In the genomic region with DNA sequence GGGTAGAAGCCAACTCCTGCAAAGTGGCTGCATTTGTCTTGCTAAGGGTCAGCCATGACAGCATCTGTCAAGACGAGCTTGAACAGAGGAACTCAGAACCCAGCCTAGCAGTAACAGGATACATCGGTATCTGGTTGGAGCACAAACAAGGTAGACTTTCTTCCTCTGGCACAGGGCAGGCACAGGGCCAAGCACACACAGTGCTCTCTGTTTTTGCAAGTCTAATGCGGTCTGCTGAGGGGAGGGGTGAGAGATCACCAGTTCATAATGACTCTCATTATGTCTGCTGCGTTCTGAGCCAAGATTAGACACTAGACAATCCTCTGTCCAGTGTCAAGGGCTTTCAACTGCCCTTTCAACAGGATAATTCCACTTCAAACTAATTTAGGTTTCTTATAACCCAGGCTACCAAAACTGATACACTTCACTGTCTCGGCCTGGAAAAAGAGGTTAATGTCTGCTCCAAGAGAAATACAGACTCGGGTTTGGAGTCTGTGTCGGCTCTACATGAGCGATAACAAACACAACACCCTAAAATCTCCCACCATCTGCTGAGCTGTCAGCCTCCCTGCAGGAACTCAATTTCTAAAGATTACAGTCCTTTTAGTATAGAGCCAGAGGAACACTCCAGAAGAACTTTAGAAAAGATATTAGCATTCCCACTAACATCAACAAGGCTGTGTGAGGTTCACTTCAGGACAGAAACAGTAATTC, we compare ENCODE assay signal across 8 mouse cellular contexts.
A peak's percentile ranks its signal among the peaks of the same experiment; 100 is the strongest.
DNase-seq lines count a peak whose midpoint lies in the region; ATAC-seq lines count a peak whose summit lies in the region.

No protein-coding gene starts in this region.

- WGBS in embryonic facial prominence, embryonic 14.5 days = 19% methylated on average over 8 of the region's 8 CpGs
- 9% methylated on average over 8 of the region's 8 CpGs for WGBS in heart, embryonic 11.5 days (ENCODE audit: insufficient replicate concordance)
- WGBS in kidney, embryonic 15.5 days = 14% methylated on average over 8 of the region's 8 CpGs
- WGBS in limb, embryonic 12.5 days = 38% methylated on average over 8 of the region's 8 CpGs

- H3K27me3 ChIP-seq in embryonic facial prominence, embryonic 14.5 days (replicated peaks; ENCODE audit: control insufficient read depth, insufficient read depth, low read length) = no peaks in the 10 kb centered on the region
- H3K27me3 ChIP-seq in heart, embryonic 11.5 days (ENCODE audit: control insufficient read depth, insufficient read depth, low read length) = no peaks in the 10 kb centered on the region; the same call in 1 of the 2 replicates
- no peaks in the 10 kb centered on the region for H3K27me3 ChIP-seq in kidney, embryonic 15.5 days
- no peaks in the 10 kb centered on the region for H3K27me3 ChIP-seq in limb, embryonic 12.5 days

- H3K36me3 ChIP-seq in embryonic facial prominence, embryonic 14.5 days (ENCODE audit: control insufficient read depth, insufficient read depth, low read length) = no peaks in the 10 kb centered on the region
- H3K36me3 ChIP-seq in heart, embryonic 11.5 days (ENCODE audit: control insufficient read depth, insufficient read depth, low read length) = peaks cover 3% of the 10 kb centered on the region; the same call in 1 of the 2 replicates
- H3K36me3 ChIP-seq in kidney, embryonic 15.5 days = peaks cover 4% of the 10 kb centered on the region; the same call in 1 of the 2 replicates
- 0 out of 2 replicates have a peak, but pooled peaks cover 5% of the 10 kb centered on the region for H3K36me3 ChIP-seq in limb, embryonic 12.5 days

- no peak overlapping the region; the same call in 1 of the 2 replicates for H3K4me2 ChIP-seq in embryonic facial prominence, embryonic 14.5 days (ENCODE audit: low read depth, low read length)
- H3K4me2 ChIP-seq in heart, embryonic 11.5 days = peak overlapping the region; percentile 49
- H3K4me2 ChIP-seq in kidney, embryonic 15.5 days = no peak overlapping the region
- 0 out of 2 replicates have a peak overlapping the region, but pooled peaks have one; percentile 6 for H3K4me2 ChIP-seq in limb, embryonic 12.5 days

- DNase-seq in cerebellum, adult 18-20 months = peak; percentile 62 to 63
- peak; percentile 90 for DNase-seq in embryonic facial prominence, embryonic 14.5 days (ENCODE audit: low spot score)
- DNase-seq in neural tube, embryonic 10.5 days (ENCODE audit: extremely low spot score, low spot score) = peak; percentile 17
- peak; percentile 27 for DNase-seq in yolk sac, embryonic 10.5 days (ENCODE audit: low spot score)

- ATAC-seq in embryonic facial prominence, embryonic 14.5 days (ENCODE audit: low read depth) = peak; percentile 81
- peak; percentile 79 for ATAC-seq in heart, embryonic 11.5 days (replicated peaks; ENCODE audit: insufficient number of reproducible peaks, low FRiP score, low TSS enrichment)
- ATAC-seq in kidney, embryonic 15.5 days (replicated peaks; ENCODE audit: low FRiP score) = peak; percentile 70
- ATAC-seq in limb, embryonic 12.5 days (ENCODE audit: insufficient number of reproducible peaks, insufficient read depth, low FRiP score, low TSS enrichment, low read depth) = no peak
- no peak for ATAC-seq in megakaryocyte, adult 5-6 weeks (ENCODE audit: poor library complexity, severe bottlenecking)

- H3K4me3 ChIP-seq in embryonic facial prominence, embryonic 14.5 days (ENCODE audit: low read depth, low read length) = no peak overlapping the region
- no peak overlapping the region for H3K4me3 ChIP-seq in heart, embryonic 11.5 days (ENCODE audit: low read depth, low read length)
- H3K4me3 ChIP-seq in kidney, embryonic 15.5 days (replicated peaks) = no peak overlapping the region
- no peak overlapping the region for H3K4me3 ChIP-seq in limb, embryonic 12.5 days (replicated peaks)

- no peaks in the 10 kb centered on the region for H3K9me3 ChIP-seq in embryonic facial prominence, embryonic 14.5 days (ENCODE audit: control insufficient read depth, low read length)
- no peaks in the 10 kb centered on the region for H3K9me3 ChIP-seq in heart, embryonic 11.5 days (replicated peaks; ENCODE audit: control insufficient read depth, low read length)
- H3K9me3 ChIP-seq in kidney, embryonic 15.5 days (replicated peaks) = no peaks in the 10 kb centered on the region
- no peaks in the 10 kb centered on the region for H3K9me3 ChIP-seq in limb, embryonic 12.5 days

- H3K4me1 ChIP-seq in embryonic facial prominence, embryonic 14.5 days (ENCODE audit: control insufficient read depth, insufficient read depth, low read length) = peaks cover 14% of the 10 kb centered on the region
- peaks cover 26% of the 10 kb centered on the region for H3K4me1 ChIP-seq in heart, embryonic 11.5 days (ENCODE audit: control insufficient read depth, insufficient read depth, low read length)
- H3K4me1 ChIP-seq in kidney, embryonic 15.5 days = peaks cover 21% of the 10 kb centered on the region
- H3K4me1 ChIP-seq in limb, embryonic 12.5 days (replicated peaks) = peaks cover 24% of the 10 kb centered on the region

- H3K9ac ChIP-seq in embryonic facial prominence, embryonic 14.5 days (ENCODE audit: low read depth, low read length) = no peak overlapping the region
- no peak overlapping the region for H3K9ac ChIP-seq in heart, embryonic 11.5 days (ENCODE audit: low read depth, low read length)
- no peak overlapping the region for H3K9ac ChIP-seq in kidney, embryonic 15.5 days
- H3K9ac ChIP-seq in limb, embryonic 12.5 days (replicated peaks) = no peak overlapping the region

- peak overlapping the region; percentile 48; the same call in 1 of the 2 replicates for H3K27ac ChIP-seq in embryonic facial prominence, embryonic 14.5 days (replicated peaks; ENCODE audit: low read depth, low read length)
- H3K27ac ChIP-seq in heart, embryonic 11.5 days (ENCODE audit: low read depth, low read length) = peak overlapping the region; percentile 41; the same call in 1 of the 2 replicates
- no peak overlapping the region for H3K27ac ChIP-seq in kidney, embryonic 15.5 days
- 0 out of 2 replicates have a peak overlapping the region, but pooled peaks have one; percentile 41 for H3K27ac ChIP-seq in limb, embryonic 12.5 days

Comparison
In these comparisons a context has a peak if more than half of its experiments do, and no peak if none do; other contexts are left out.
1. DNase-seq: peak in every context shown above with its lines; median percentile 90 in embryonic facial prominence, embryonic 14.5 days; 62 in cerebellum, adult 18-20 months; 27 in yolk sac, embryonic 10.5 days; 17 in neural tube, embryonic 10.5 days.
2. ATAC-seq: peak in embryonic facial prominence, embryonic 14.5 days (single experiment), heart, embryonic 11.5 days (single experiment) and kidney, embryonic 15.5 days (single experiment); none in limb, embryonic 12.5 days (single experiment) and megakaryocyte, adult 5-6 weeks (single experiment).
3. H3K4me2 ChIP-seq: peak in heart, embryonic 11.5 days (single experiment) and limb, embryonic 12.5 days (single experiment); none in embryonic facial prominence, embryonic 14.5 days (single experiment) and kidney, embryonic 15.5 days (single experiment).